Mouse (Mus musculus) limb, embryonic 11.5 days (tissue): Measurements from ENCODE around the gene Gm44973. TPM values are rescaled to one million over a fixed set of nuclear protein-coding genes. Genes with fewer than 3 reads are reported as not detected.

Experiments used
- ATAC-seq: fragments of 200-750 bp; cut with Nextera tagmentation; 2 replicates; pipeline ENCODE4 v1.8.0; 2017; ENCODE audit warnings: low read depth; ENCODE audit not compliant: insufficient number of reproducible peaks, low FRiP score, low TSS enrichment
- DNase-seq: peaks from one replicate; pipeline ENCODE4 v3.0.0-alpha.2; 2015; ENCODE audit warnings: low spot score
- H3K27ac ChIP-seq: fragments of 300-500 bp; sonication (generic); replicated peaks from 2 replicates; pipeline ENCODE4 v1.5.1; 2014; ENCODE audit warnings: low read depth, mild to moderate bottlenecking, low read length
- H3K27me3 ChIP-seq: fragments of 300-500 bp; sonication (generic); 2 replicates; pipeline ENCODE4 v1.6.1; 2014; ENCODE audit warnings: mild to moderate bottlenecking, low read length, mixed read lengths; ENCODE audit not compliant: control insufficient read depth, insufficient read depth
- H3K36me3 ChIP-seq: fragments of 300-500 bp; sonication (generic); 2 replicates; pipeline ENCODE4 v1.6.1; 2014; ENCODE audit warnings: mild to moderate bottlenecking, low read length, moderate library complexity, mixed read lengths; ENCODE audit not compliant: control insufficient read depth, insufficient read depth
- H3K4me1 ChIP-seq: fragments of 300-500 bp; sonication (generic); 2 replicates; pipeline ENCODE4 v1.6.1; 2014; ENCODE audit warnings: low read length, mixed read lengths; ENCODE audit not compliant: control insufficient read depth, insufficient read depth
- H3K4me2 ChIP-seq: fragments of 300-500 bp; sonication (generic); 2 replicates; pipeline ENCODE4 v1.6.1; 2014; ENCODE audit warnings: low read depth, mild to moderate bottlenecking, moderate library complexity; ENCODE audit not compliant: severe bottlenecking
- H3K4me3 ChIP-seq: fragments of 300-500 bp; sonication (generic); 2 replicates; pipeline ENCODE4 v1.5.1; 2014; ENCODE audit warnings: low read depth, low read length
- H3K9ac ChIP-seq: fragments of 300-500 bp; sonication (generic); 2 replicates; pipeline ENCODE4 v1.6.1; 2014; ENCODE audit warnings: mild to moderate bottlenecking, low read length
- H3K9me3 ChIP-seq: fragments of 300-500 bp; sonication (generic); 2 replicates; pipeline ENCODE4 v1.6.1; 2016; ENCODE audit warnings: low read length; ENCODE audit not compliant: control insufficient read depth
- WGBS: fragments of 180-500 bp; shearing (Covaris S2); extraction: QIAGEN DNeasy Blood & Tissue Kit; methylation state at CpG from one replicate; pipeline ENCODE4 v1.1.7; 2014; 5-methylcytosine and 5-hydroxymethylcytosine counted together
- polyA plus RNA-seq: library from polyadenylated mRNA; unstranded; fragments of >200 nt; fragmentation: Nextera tagmentation; extraction: Ambion mirVana; gene quantifications from 2 replicates; pipeline ENCODE4 v1.2.1, GENCODE M21; 2014

Gm44973 gene
- polyA plus RNA-seq, 1 experiment from 2014 or later = 0.45 TPM

DNA sequence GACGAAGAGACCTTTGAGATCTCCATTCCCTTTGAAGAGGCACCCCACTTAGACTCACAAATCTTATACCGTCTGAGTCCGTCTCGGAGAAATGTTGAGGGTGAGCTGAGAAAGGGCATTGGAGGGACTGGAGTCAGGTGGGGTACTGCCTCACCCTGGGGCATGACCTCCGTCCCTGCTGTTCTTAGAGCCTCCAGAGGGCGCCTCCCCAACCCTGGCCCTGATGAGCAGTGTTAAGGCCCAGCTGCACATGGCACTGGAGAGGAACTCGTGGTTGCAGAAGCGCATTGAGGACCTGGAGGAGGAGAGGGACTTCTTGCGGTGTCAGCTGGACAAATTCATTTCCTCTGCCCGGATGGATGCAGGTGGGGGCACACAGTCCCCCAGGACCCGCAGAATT lies 42.5 kb downstream of the Gm44973 start:
- H3K4me1 ChIP-seq = peaks cover 12% of the 10 kb centered on the region
- peaks cover 52% of the 10 kb centered on the region for H3K27me3 ChIP-seq
- no peak overlapping the region for H3K9ac ChIP-seq

DNA sequence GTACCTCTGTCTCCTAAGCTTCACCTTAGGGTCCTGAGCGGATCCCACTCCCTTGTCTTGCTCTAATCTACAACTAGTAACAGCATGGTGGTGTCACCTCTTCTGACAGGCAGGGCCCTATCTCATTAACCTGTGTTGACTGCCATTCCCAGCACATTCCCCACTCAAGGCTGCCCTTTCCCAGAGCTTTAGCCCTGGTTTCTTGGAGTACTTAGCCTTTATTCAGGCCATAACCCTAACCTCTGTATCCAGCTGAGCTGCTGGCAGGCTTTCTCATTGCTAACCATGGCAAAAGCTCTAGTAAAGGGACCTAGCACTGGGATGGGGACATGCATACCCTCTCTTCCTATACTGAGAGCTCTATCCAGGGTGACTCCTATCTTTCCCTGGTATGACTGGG lies 43.3 kb downstream of the Gm44973 start:
- H3K9ac ChIP-seq = no peak overlapping the region
- H3K9me3 ChIP-seq = peaks cover 5% of the 10 kb centered on the region; the same call in 1 of the 2 replicates
- no peak overlapping the region for H3K4me3 ChIP-seq
- H3K27ac ChIP-seq = no peak overlapping the region
- DNase-seq (no peak), ATAC-seq (no peak)
- peaks cover 8% of the 10 kb centered on the region for H3K4me1 ChIP-seq
- 93% methylated on average over 1 of the region's 1 CpGs for WGBS
- H3K4me2 ChIP-seq = no peak overlapping the region
- peaks cover 44% of the 10 kb centered on the region for H3K27me3 ChIP-seq
- no peaks in the 10 kb centered on the region for H3K36me3 ChIP-seq

More for the DNA sequence above, 42.5 kb downstream of the Gm44973 start:
- Histone ChIP-seq H3K4me2 (peak overlapping the region; percentile 74; the same call in 1 of the 2 replicates), H3K9me3 (peaks cover 5% of the 10 kb centered on the region; the same call in 1 of the 2 replicates), H3K36me3 (no peaks in the 10 kb centered on the region), H3K27ac (no peak overlapping the region), H3K4me3 (no peak overlapping the region)
- no peak for DNase-seq
- WGBS = 35% methylated on average over 11 of the region's 11 CpGs
- ATAC-seq = no peak

DNA sequence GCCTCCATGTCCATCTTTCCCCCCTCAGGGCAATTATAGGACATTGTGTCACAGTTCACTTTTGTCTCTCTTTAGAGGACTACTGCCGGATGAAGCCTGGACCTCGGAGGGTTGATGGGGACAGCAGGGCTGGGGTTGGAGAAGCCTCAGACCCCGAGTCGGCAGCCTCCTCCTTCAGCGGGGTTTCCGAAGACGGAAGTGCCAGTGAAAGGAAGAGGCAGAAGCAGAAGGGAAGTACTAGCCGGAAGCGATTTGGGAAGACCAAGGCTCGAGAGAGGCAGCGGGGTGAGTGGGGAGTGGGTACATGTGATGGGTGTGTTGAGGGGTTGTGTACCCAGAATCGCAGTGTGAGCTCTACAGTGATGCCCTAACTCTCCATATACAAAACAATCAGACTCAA lies 44.1 kb downstream of the Gm44973 start:
- peaks cover 8% of the 10 kb centered on the region for H3K4me1 ChIP-seq
- no peak overlapping the region for H3K9ac ChIP-seq
- H3K27me3 ChIP-seq = peaks cover 36% of the 10 kb centered on the region
- no peak overlapping the region for H3K27ac ChIP-seq
- no peak for DNase-seq
- no peak overlapping the region for H3K4me3 ChIP-seq
- no peaks in the 10 kb centered on the region for H3K36me3 ChIP-seq
- WGBS = 94% methylated on average over 12 of the region's 12 CpGs
- peaks cover 5% of the 10 kb centered on the region; the same call in 1 of the 2 replicates for H3K9me3 ChIP-seq
- ATAC-seq = no peak
- H3K4me2 ChIP-seq = no peak overlapping the region

DNA sequence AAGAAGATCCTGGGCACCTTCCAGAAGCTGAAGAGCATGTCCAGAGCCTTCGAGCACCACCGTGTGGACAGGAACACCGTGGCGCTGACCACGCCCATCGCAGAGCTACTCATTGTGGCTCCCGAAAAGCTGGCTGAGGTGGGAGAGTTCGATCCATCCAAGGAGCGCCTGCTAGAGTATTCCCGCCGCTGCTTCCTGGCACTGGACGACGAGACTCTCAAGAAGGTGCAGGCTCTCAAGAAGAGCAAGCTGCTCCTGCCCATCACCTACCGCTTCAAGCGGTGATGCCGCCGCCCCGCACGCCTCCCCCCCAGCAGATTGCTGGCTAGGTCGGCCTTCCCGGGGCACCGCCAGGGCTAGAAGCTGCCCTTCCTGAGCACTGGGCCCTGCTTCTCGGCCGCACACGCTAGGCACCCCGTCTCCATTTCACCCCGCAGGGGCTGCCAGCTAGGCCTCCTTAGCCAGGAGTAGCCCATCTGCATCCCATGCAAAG lies 45.0 kb downstream of the Gm44973 start:
- H3K4me2 ChIP-seq = peak overlapping the region; percentile 98
- DNase-seq = peak; percentile 85
- 2% methylated on average over 27 of the region's 27 CpGs for WGBS
- H3K27me3 ChIP-seq = peaks cover 28% of the 10 kb centered on the region
- peak; percentile 2; the same call in 1 of the 2 replicates for ATAC-seq
- H3K36me3 ChIP-seq = no peaks in the 10 kb centered on the region; the same call in 1 of the 2 replicates
- H3K4me1 ChIP-seq = peaks cover 8% of the 10 kb centered on the region
- peaks cover 5% of the 10 kb centered on the region; the same call in 1 of the 2 replicates for H3K9me3 ChIP-seq
- H3K4me3 ChIP-seq = peak overlapping the region; percentile 72
- peak overlapping the region; percentile 85 for H3K9ac ChIP-seq
- H3K27ac ChIP-seq = peak overlapping the region; percentile 95

GRCm38 (mm10) chr7:5060944-5061773 lies 45.9 kb downstream of the Gm44973 start:
- Histone ChIP-seq H3K4me1 (peaks cover 8% of the 10 kb centered on the region), H3K27me3 (peaks cover 19% of the 10 kb centered on the region), H3K9me3 (peaks cover 5% of the 10 kb centered on the region; the same call in 1 of the 2 replicates), H3K4me2 (peak overlapping the region; percentile 98), H3K4me3 (peak overlapping the region; percentile 72), H3K9ac (peak overlapping the region; percentile 85), H3K36me3 (peaks cover 3% of the 10 kb centered on the region; the same call in 1 of the 2 replicates), H3K27ac (peak overlapping the region; percentile 95)
- WGBS = under 1% methylated on average over 60 of the region's 60 CpGs
- DNase-seq (peak; percentile 97), ATAC-seq (peak; percentile 85)

DNA sequence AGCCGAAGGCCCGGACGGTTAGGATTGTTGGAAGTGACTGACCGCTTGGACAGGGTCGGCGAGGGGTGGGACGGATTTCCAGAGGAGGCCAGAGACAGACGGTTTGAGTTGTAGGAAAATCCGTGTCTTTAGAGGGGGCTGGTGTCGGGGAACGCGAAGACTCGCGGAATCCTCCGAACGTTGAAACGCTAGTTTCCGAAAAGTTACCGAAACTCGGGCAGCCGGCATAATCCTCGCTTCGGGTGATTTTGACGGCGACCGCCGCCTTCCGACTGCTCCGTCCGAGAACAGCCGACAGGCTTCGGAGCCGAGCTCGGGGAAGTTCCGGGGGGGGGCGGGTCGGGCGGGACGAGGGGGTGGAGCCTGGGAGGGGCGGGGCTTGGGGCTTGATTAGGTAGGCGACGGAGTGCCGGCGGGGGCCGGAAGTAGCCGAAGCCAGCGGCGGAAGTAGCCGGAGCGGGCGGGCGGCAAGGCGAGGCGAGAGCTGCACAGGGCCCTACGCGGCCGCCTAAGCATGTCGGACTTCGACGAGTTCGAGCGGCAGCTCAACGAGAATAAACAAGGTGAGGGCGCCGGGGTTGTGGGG lies 46.6 kb downstream of the Gm44973 start, which contains the start of gene U2af2:
Gene U2af2, plus strand, starts transcription at position 370 of the 586 bp plus-strand sequence.
- under 1% methylated on average over 62 of the region's 65 CpGs for WGBS
- peak within 1 kb of the TSS; percentile 72 for H3K4me3 ChIP-seq
- DNase-seq (peak; percentile 94), ATAC-seq (peak; percentile 68)
- peaks cover 8% of the 10 kb centered on the region for H3K4me1 ChIP-seq
- H3K27ac ChIP-seq = peak within 1 kb of the TSS; percentile 95
- H3K9me3 ChIP-seq = peaks cover 5% of the 10 kb centered on the region; the same call in 1 of the 2 replicates
- H3K36me3 ChIP-seq = peaks cover 3% of the 10 kb centered on the region; the same call in 1 of the 2 replicates
- peak within 1 kb of the TSS; percentile 98 for H3K4me2 ChIP-seq
- peaks cover 13% of the 10 kb centered on the region for H3K27me3 ChIP-seq
- H3K9ac ChIP-seq = peak within 1 kb of the TSS; percentile 85

DNA sequence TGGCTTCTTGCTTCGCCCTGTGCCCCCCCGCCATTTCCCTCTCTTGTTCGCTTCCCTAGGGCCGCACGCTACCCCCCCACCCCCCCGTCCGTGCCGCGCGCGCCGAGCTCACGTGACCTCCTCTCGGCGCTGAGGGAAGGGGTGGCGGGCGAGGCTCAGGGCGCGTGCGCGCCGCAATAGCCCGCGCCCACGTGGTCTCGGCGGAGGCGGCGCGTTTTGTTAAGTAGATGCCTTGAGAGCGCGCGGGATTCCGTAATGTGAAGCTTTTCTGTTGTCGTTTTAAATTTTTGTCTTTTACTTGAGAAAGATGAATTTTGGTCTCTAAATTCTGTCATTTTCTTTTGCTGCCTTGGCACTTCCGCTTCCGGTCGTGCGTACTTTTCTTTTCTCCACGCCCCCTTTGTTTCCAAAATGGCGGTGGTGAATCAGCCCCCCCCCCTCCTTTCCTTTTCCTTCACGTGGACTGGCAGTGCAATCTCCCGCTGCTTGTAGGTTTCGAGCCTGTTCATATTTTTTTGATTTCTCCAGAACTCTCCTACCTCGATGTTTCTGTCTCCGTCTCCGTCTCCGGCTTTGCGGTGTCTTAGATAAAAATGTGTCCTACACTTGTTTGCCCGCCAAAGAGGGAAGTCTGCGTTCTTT lies 47.2 kb downstream of the Gm44973 start:
- peak overlapping the region; percentile 98 for H3K4me2 ChIP-seq
- WGBS = under 1% methylated on average over 42 of the region's 51 CpGs
- H3K27me3 ChIP-seq = peaks cover 7% of the 10 kb centered on the region
- peaks cover 5% of the 10 kb centered on the region; the same call in 1 of the 2 replicates for H3K36me3 ChIP-seq
- H3K4me1 ChIP-seq = peaks cover 8% of the 10 kb centered on the region
- peaks cover 1% of the 10 kb centered on the region; the same call in 1 of the 2 replicates for H3K9me3 ChIP-seq
- ATAC-seq (peak; percentile 23), DNase-seq (peak; percentile 85)
- peak overlapping the region; percentile 72 for H3K4me3 ChIP-seq
- peak overlapping the region; percentile 95 for H3K27ac ChIP-seq
- H3K9ac ChIP-seq = peak overlapping the region; percentile 76

DNA sequence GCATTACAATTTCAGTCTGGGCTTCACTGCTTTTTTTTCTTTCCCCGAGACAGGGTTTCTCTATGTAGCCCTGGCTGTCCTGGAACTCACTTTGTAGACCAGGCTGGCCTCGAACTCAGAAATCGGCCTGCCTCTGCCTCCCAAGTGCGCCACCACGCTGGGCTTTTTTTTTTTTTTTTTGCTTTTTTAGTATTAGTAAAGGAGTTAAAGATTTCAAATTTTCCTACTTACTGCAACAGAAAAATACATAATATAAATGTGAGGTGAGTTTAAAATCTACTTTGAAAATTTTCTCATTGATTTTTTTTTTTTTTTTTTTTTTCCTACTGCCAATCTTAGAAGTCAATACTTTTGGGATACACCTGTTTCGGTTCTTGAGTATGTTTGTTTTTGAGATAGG lies 49.6 kb downstream of the Gm44973 start:
- Histone ChIP-seq H3K4me3 (no peak overlapping the region), H3K9ac (no peak overlapping the region), H3K27me3 (no peaks in the 10 kb centered on the region), H3K27ac (no peak overlapping the region), H3K4me2 (no peak overlapping the region), H3K9me3 (no peaks in the 10 kb centered on the region), H3K4me1 (peaks cover 7% of the 10 kb centered on the region), H3K36me3 (peaks cover 15% of the 10 kb centered on the region)
- DNase-seq (no peak), ATAC-seq (no peak)
- 96% methylated on average over 6 of the region's 6 CpGs for WGBS
